Mouse (Mus musculus): ENCODE measurements around the gene Desi2. TPM values are rescaled to one million over a fixed set of nuclear protein-coding genes. Genes with fewer than 3 reads are reported as not detected.
"Not testable (repeated sequence)": the region's sequence is repeated elsewhere in the genome, so short reads cannot be mapped to it uniquely, and the experiment has no call there.

Gene Desi2
- polyA plus RNA-seq, 1 experiment = 2.3 TPM

GRCm38 (mm10) chr1:178256351-178256750, 69.1 kb downstream of the Desi2 start:
- no peaks in the 10 kb centered on the region for H3K4me1 ChIP-seq
- H3K27me3 ChIP-seq (replicated peaks) = no peaks in the 10 kb centered on the region
- H3K4me3 ChIP-seq (replicated peaks) = no peak overlapping the region
- peaks cover 42% of the 10 kb centered on the region for H3K36me3 ChIP-seq (replicated peaks; ENCODE audit: low read length)
- TF ChIP-seq GATA1 (IDR thresholded peaks at IDR 0.05; ENCODE audit: borderline replicate concordance, low read length) (no peak), FLI1 (IDR thresholded peaks at IDR 0.05; ENCODE audit: low read length) (no peak)
- H3K9me3 ChIP-seq = no peaks in the 10 kb centered on the region

GRCm38 (mm10) chr1:178258821-178259220, 71.6 kb downstream of the Desi2 start:
- no peak overlapping the region for H3K4me3 ChIP-seq (replicated peaks)
- H3K27me3 ChIP-seq (replicated peaks) = no peaks in the 10 kb centered on the region
- H3K36me3 ChIP-seq (replicated peaks; ENCODE audit: low read length) = peaks cover 23% of the 10 kb centered on the region
- H3K9me3 ChIP-seq = no peaks in the 10 kb centered on the region
- TF ChIP-seq FLI1 (IDR thresholded peaks at IDR 0.05; ENCODE audit: low read length) = no peak
- TF ChIP-seq GATA1 (IDR thresholded peaks at IDR 0.05; ENCODE audit: borderline replicate concordance, low read length) = no peak
- H3K4me1 ChIP-seq = no peaks in the 10 kb centered on the region

- H3K9me3 ChIP-seq; H3K36me3 ChIP-seq (replicated peaks; ENCODE audit: low read length); H3K4me1 ChIP-seq; H3K27me3 ChIP-seq (replicated peaks); H3K4me3 ChIP-seq (replicated peaks): not testable (repeated sequence)
Observed at GRCm38 (mm10) chr1:178265381-178265780, 78.2 kb downstream of the Desi2 start.

- Histone ChIP-seq H3K4me1 (peaks cover 1% of the 10 kb centered on the region; the same call in 1 of the 2 replicates), H3K4me3 (replicated peaks) (no peak overlapping the region), H3K36me3 (replicated peaks; ENCODE audit: low read length) (no peaks in the 10 kb centered on the region), H3K27me3 (replicated peaks) (peaks cover 11% of the 10 kb centered on the region), H3K9me3 (peaks cover 13% of the 10 kb centered on the region)
- TF ChIP-seq GATA1 (IDR thresholded peaks at IDR 0.05; ENCODE audit: borderline replicate concordance, low read length) = no peak
- no peak for TF ChIP-seq FLI1 (IDR thresholded peaks at IDR 0.05; ENCODE audit: low read length)
Observed at GRCm38 (mm10) chr1:178270635-178271034, 83.4 kb downstream of the Desi2 start.

- Histone ChIP-seq H3K4me3 (replicated peaks) (no peak overlapping the region), H3K36me3 (replicated peaks; ENCODE audit: low read length) (no peaks in the 10 kb centered on the region), H3K27me3 (replicated peaks) (peaks cover 38% of the 10 kb centered on the region), H3K9me3 (peaks cover 20% of the 10 kb centered on the region), H3K4me1 (peaks cover 13% of the 10 kb centered on the region)
- TF ChIP-seq FLI1 (IDR thresholded peaks at IDR 0.05; ENCODE audit: low read length) (no peak), GATA1 (IDR thresholded peaks at IDR 0.05; ENCODE audit: borderline replicate concordance, low read length) (no peak)
Observed at GRCm38 (mm10) chr1:178275174-178275730, 88.0 kb downstream of the Desi2 start.

GRCm38 (mm10) chr1:178275738-178276053, 88.5 kb downstream of the Desi2 start:
- H3K4me3 ChIP-seq (replicated peaks) = peak overlapping the region; percentile 91
- H3K4me1 ChIP-seq = peaks cover 13% of the 10 kb centered on the region
- peaks cover 38% of the 10 kb centered on the region for H3K27me3 ChIP-seq (replicated peaks)
- H3K9me3 ChIP-seq = peaks cover 25% of the 10 kb centered on the region
- H3K36me3 ChIP-seq (replicated peaks; ENCODE audit: low read length) = no peaks in the 10 kb centered on the region
- TF ChIP-seq GATA1 (IDR thresholded peaks at IDR 0.05; ENCODE audit: borderline replicate concordance, low read length) (no peak), FLI1 (IDR thresholded peaks at IDR 0.05; ENCODE audit: low read length) (no peak)

GRCm38 (mm10) chr1:178276054-178276911, 89.1 kb downstream of the Desi2 start:
- no peaks in the 10 kb centered on the region for H3K36me3 ChIP-seq (replicated peaks; ENCODE audit: low read length)
- H3K27me3 ChIP-seq (replicated peaks) = peaks cover 38% of the 10 kb centered on the region
- TF ChIP-seq FLI1 (IDR thresholded peaks at IDR 0.05; ENCODE audit: low read length) (no peak), GATA1 (IDR thresholded peaks at IDR 0.05; ENCODE audit: borderline replicate concordance, low read length) (no peak)
- peak overlapping the region; percentile 91 for H3K4me3 ChIP-seq (replicated peaks)
- H3K9me3 ChIP-seq = peaks cover 29% of the 10 kb centered on the region
- peaks cover 13% of the 10 kb centered on the region for H3K4me1 ChIP-seq

GRCm38 (mm10) chr1:178283314-178283713, 96.1 kb downstream of the Desi2 start:
- H3K27me3 ChIP-seq (replicated peaks); H3K36me3 ChIP-seq (replicated peaks; ENCODE audit: low read length); H3K4me1 ChIP-seq; H3K4me3 ChIP-seq (replicated peaks): not testable (repeated sequence)
- H3K9me3 ChIP-seq = peaks cover 39% of the 10 kb centered on the region

- H3K36me3 ChIP-seq (replicated peaks; ENCODE audit: low read length) = no peaks in the 10 kb centered on the region
- TF ChIP-seq GATA1 (IDR thresholded peaks at IDR 0.05; ENCODE audit: borderline replicate concordance, low read length) = no peak
- TF ChIP-seq FLI1 (IDR thresholded peaks at IDR 0.05; ENCODE audit: low read length) = no peak
- H3K9me3 ChIP-seq = peaks cover 34% of the 10 kb centered on the region
- H3K4me1 ChIP-seq = no peaks in the 10 kb centered on the region
- H3K27me3 ChIP-seq (replicated peaks) = no peaks in the 10 kb centered on the region
- no peak overlapping the region for H3K4me3 ChIP-seq (replicated peaks)
Observed at GRCm38 (mm10) chr1:178283946-178284720, 96.9 kb downstream of the Desi2 start.

GRCm38 (mm10) chr1:178287601-178288176, 100.5 kb downstream of the Desi2 start:
- H3K4me3 ChIP-seq (replicated peaks) = no peak overlapping the region
- H3K9me3 ChIP-seq = peaks cover 22% of the 10 kb centered on the region
- H3K27me3 ChIP-seq (replicated peaks) = no peaks in the 10 kb centered on the region
- H3K36me3 ChIP-seq (replicated peaks; ENCODE audit: low read length) = no peaks in the 10 kb centered on the region
- TF ChIP-seq GATA1 (IDR thresholded peaks at IDR 0.05; ENCODE audit: borderline replicate concordance, low read length) (no peak), FLI1 (IDR thresholded peaks at IDR 0.05; ENCODE audit: low read length) (no peak)
- no peaks in the 10 kb centered on the region for H3K4me1 ChIP-seq
